Mouse (Mus musculus): ENCODE measurements around the gene Slc6a13. TPM values are rescaled to one million over a fixed set of nuclear protein-coding genes. Genes with fewer than 3 reads are reported as not detected.

Gene Slc6a13
- polyA plus RNA-seq, 1 experiment = 1.9 TPM

GRCm38 (mm10) chr6:121322381-121323110, 22.5 kb downstream of the Slc6a13 start:
- H3K36me3 ChIP-seq (ENCODE audit: control insufficient read depth, insufficient read depth, low read length) = no peaks in the 10 kb centered on the region
- TF ChIP-seq CTCF (IDR thresholded peaks at IDR 0.05; ENCODE audit: borderline replicate concordance, control insufficient read depth, extremely low read depth, insufficient read depth, low read length, poor library complexity) (no peak), POLR2A (IDR thresholded peaks at IDR 0.05; ENCODE audit: control insufficient read depth, extremely low read depth, insufficient read depth, low read length, poor library complexity) (no peak)
- H3K27me3 ChIP-seq (ENCODE audit: control insufficient read depth, insufficient read depth, low read length) = no peaks in the 10 kb centered on the region
- no peak overlapping the region for H3K4me3 ChIP-seq (ENCODE audit: control insufficient read depth, insufficient read depth, low read length)
- DNase-seq = no peak
- no peaks in the 10 kb centered on the region for H3K4me1 ChIP-seq (replicated peaks; ENCODE audit: control insufficient read depth, insufficient read depth, low read length)
- no peak overlapping the region for H3K27ac ChIP-seq (ENCODE audit: control insufficient read depth, insufficient read depth, low read length)
- WGBS = 93% methylated on average over 9 of the region's 9 CpGs

- Histone ChIP-seq H3K36me3 (ENCODE audit: control insufficient read depth, insufficient read depth, low read length) (no peaks in the 10 kb centered on the region), H3K4me3 (ENCODE audit: control insufficient read depth, insufficient read depth, low read length) (no peak overlapping the region), H3K27ac (ENCODE audit: control insufficient read depth, insufficient read depth, low read length) (no peak overlapping the region), H3K4me1 (replicated peaks; ENCODE audit: control insufficient read depth, insufficient read depth, low read length) (peaks cover 9% of the 10 kb centered on the region), H3K27me3 (ENCODE audit: control insufficient read depth, insufficient read depth, low read length) (no peaks in the 10 kb centered on the region)
- TF ChIP-seq CTCF (IDR thresholded peaks at IDR 0.05; ENCODE audit: borderline replicate concordance, control insufficient read depth, extremely low read depth, insufficient read depth, low read length, poor library complexity) (no peak), POLR2A (IDR thresholded peaks at IDR 0.05; ENCODE audit: control insufficient read depth, extremely low read depth, insufficient read depth, low read length, poor library complexity) (no peak)
- WGBS = 78% methylated on average over 3 of the region's 3 CpGs
- DNase-seq = no peak
These were observed 25.3 kb downstream of the Slc6a13 start for GRCm38 (mm10) chr6:121325298-121325697.

DNA sequence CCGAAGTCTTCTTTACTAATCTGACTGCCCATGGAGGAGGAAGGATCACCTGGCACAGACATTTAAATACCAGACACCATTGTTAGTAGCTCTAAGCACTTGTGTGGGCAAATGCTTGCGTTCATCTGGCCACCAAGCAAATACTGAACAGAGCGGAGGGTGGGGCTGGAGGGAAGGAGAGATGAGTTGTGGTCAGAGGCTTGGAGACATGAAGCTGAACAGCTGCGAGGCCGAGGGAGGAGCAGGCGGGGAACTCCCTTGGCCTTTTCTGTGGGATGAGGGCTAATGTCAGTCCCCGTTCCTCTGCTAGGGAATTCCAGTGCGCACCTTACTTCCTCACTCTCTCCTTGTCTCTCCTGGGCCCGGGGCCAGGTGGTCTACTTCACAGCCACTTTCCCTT, 25.7 kb downstream of the Slc6a13 start:
- WGBS = 37% methylated on average over 9 of the region's 9 CpGs
- H3K4me1 ChIP-seq (replicated peaks; ENCODE audit: control insufficient read depth, insufficient read depth, low read length) = peaks cover 9% of the 10 kb centered on the region

DNA sequence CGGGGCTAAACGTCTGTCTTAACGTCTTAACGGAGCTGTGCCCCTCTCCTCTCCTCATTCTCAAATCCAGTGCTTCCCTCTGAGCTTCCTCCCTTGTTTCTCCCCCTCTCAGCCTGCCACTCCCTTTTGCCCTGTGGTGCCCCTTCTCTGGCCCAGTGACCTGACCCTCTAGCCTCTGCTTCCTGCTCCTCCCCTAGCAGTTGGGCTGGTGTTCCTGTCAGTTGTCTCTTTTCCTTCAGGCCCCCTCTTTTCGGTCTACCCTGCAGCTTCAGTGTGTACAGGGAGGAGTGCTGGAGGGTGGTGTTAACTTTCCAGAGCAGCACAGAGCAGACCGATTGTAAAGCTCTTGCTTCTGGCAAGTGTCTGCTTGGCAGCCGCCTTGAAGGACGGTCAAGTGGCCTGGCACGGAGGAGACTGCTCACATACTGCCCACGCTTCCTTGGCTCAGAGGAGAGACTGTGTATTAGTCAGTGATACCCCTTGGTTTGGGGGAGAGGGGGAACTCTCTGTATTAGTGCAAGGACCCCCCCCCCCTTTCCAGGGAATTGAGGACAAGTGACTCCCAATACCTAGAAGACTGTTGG, 26.6 kb downstream of the Slc6a13 start:
- H3K27me3 ChIP-seq (ENCODE audit: control insufficient read depth, insufficient read depth, low read length) = no peaks in the 10 kb centered on the region
- H3K4me1 ChIP-seq (replicated peaks; ENCODE audit: control insufficient read depth, insufficient read depth, low read length) = peaks cover 9% of the 10 kb centered on the region
- no peak for TF ChIP-seq POLR2A (IDR thresholded peaks at IDR 0.05; ENCODE audit: control insufficient read depth, extremely low read depth, insufficient read depth, low read length, poor library complexity)
- no peak for TF ChIP-seq CTCF (IDR thresholded peaks at IDR 0.05; ENCODE audit: borderline replicate concordance, control insufficient read depth, extremely low read depth, insufficient read depth, low read length, poor library complexity)
- DNase-seq = no peak
- no peak overlapping the region for H3K4me3 ChIP-seq (ENCODE audit: control insufficient read depth, insufficient read depth, low read length)
- H3K36me3 ChIP-seq (ENCODE audit: control insufficient read depth, insufficient read depth, low read length) = no peaks in the 10 kb centered on the region
- no peak overlapping the region for H3K27ac ChIP-seq (ENCODE audit: control insufficient read depth, insufficient read depth, low read length)
- WGBS = 61% methylated on average over 10 of the region's 10 CpGs

More for the DNA sequence above, 25.7 kb downstream of the Slc6a13 start:
- no peak for DNase-seq
- no peak overlapping the region for H3K27ac ChIP-seq (ENCODE audit: control insufficient read depth, insufficient read depth, low read length)
- no peak overlapping the region for H3K4me3 ChIP-seq (ENCODE audit: control insufficient read depth, insufficient read depth, low read length)
- no peaks in the 10 kb centered on the region for H3K27me3 ChIP-seq (ENCODE audit: control insufficient read depth, insufficient read depth, low read length)
- no peaks in the 10 kb centered on the region for H3K36me3 ChIP-seq (ENCODE audit: control insufficient read depth, insufficient read depth, low read length)
- TF ChIP-seq CTCF (IDR thresholded peaks at IDR 0.05; ENCODE audit: borderline replicate concordance, control insufficient read depth, extremely low read depth, insufficient read depth, low read length, poor library complexity) = no peak

DNA sequence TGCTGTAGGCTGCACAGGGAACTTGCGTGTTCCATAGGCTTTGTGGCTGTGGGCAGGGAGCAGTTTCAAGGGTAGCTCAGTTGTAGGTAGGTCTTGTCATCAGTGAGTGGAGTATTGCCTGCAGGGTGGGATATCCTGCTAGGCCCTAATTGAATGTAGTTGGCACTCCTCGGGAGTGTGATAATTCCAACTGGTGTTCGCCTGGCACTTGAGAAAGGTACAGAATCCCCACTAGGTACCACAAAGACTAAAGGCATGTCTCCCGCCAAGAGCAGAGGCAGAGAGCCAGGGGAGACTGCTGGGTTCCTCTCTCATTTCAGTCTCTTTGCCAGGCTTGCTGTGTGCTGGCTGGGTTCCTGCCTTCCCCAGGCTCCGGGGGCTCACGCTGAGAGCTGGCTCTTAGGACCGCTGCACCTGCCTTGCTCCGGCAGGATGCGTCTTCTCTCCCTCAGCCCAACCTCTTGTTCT, 28.4 kb downstream of the Slc6a13 start:
- Histone ChIP-seq H3K4me1 (replicated peaks; ENCODE audit: control insufficient read depth, insufficient read depth, low read length) (peaks cover 9% of the 10 kb centered on the region), H3K36me3 (ENCODE audit: control insufficient read depth, insufficient read depth, low read length) (no peaks in the 10 kb centered on the region), H3K27me3 (ENCODE audit: control insufficient read depth, insufficient read depth, low read length) (no peaks in the 10 kb centered on the region), H3K4me3 (ENCODE audit: control insufficient read depth, insufficient read depth, low read length) (no peak overlapping the region), H3K27ac (ENCODE audit: control insufficient read depth, insufficient read depth, low read length) (no peak overlapping the region)
- TF ChIP-seq CTCF (IDR thresholded peaks at IDR 0.05; ENCODE audit: borderline replicate concordance, control insufficient read depth, extremely low read depth, insufficient read depth, low read length, poor library complexity) (no peak), POLR2A (IDR thresholded peaks at IDR 0.05; ENCODE audit: control insufficient read depth, extremely low read depth, insufficient read depth, low read length, poor library complexity) (no peak)
- DNase-seq = no peak
- 93% methylated on average over 9 of the region's 9 CpGs for WGBS

- H3K4me1 ChIP-seq (replicated peaks; ENCODE audit: control insufficient read depth, insufficient read depth, low read length) = peaks cover 9% of the 10 kb centered on the region
- H3K27me3 ChIP-seq (ENCODE audit: control insufficient read depth, insufficient read depth, low read length) = no peaks in the 10 kb centered on the region
- no peak overlapping the region for H3K27ac ChIP-seq (ENCODE audit: control insufficient read depth, insufficient read depth, low read length)
- no peak for TF ChIP-seq POLR2A (IDR thresholded peaks at IDR 0.05; ENCODE audit: control insufficient read depth, extremely low read depth, insufficient read depth, low read length, poor library complexity)
- TF ChIP-seq CTCF (IDR thresholded peaks at IDR 0.05; ENCODE audit: borderline replicate concordance, control insufficient read depth, extremely low read depth, insufficient read depth, low read length, poor library complexity) = no peak
- WGBS = 35% methylated on average over 10 of the region's 10 CpGs
- H3K4me3 ChIP-seq (ENCODE audit: control insufficient read depth, insufficient read depth, low read length) = no peak overlapping the region
- H3K36me3 ChIP-seq (ENCODE audit: control insufficient read depth, insufficient read depth, low read length) = no peaks in the 10 kb centered on the region
- DNase-seq = no peak
These were observed 30.0 kb downstream of the Slc6a13 start for GRCm38 (mm10) chr6:121329848-121330508.

Data from thymus, adult 2 months (tissue).